Mouse (Mus musculus) heart, postnatal 25 days (tissue): ENCODE results near the gene Sec14l1. TPM values are rescaled to one million over a fixed set of nuclear protein-coding genes. Genes with fewer than 3 reads are reported as not detected.

Experiments
- DNase-seq: peaks from one replicate; pipeline ENCODE4 v3.0.0; 2022; ENCODE audit warnings: low spot score
- intact Hi-C: fragments of 180-260 bp; cut with DNase I; formaldehyde crosslinking; loops from one replicate; pipeline ENCODE4 v1.15.1; 2025
- total RNA-seq, 2 experiments: library from RNA; stranded (reverse); gene quantifications; 2 replicates each; pipeline ENCODE4 v1.2.3; 2021

Gene Sec14l1
- total RNA-seq, 2 experiments from 2014 or later, result 71.7 to 74.1 TPM

DNA sequence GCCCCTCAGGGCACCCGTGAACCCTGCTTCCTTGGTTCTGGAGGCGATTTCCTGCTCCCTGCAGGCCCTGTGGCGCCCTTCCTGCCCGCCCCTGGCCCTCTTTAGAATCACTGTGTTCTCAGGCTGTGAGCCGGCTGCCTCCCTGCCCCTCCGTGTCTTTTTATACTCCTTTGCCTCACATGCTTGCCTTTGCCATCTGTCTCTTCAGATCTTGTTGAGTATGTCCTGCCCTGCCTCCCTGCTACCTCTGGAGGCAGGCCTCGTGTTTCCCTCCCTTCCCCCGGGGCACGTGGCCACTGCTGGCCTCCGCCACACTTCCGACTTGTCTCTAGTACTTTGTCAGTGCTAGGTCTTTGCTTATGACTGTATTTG is 6.2 kb downstream of the Sec14l1 start:
- intact Hi-C loops, result no loop called here

GRCm38 (mm10) chr11:117121954-117122353 is 7.0 kb downstream of the Sec14l1 start:
- intact Hi-C loops, result no loop called here

More for the DNA sequence above, 6.2 kb downstream of the Sec14l1 start:
- no peak for DNase-seq

GRCm38 (mm10) chr11:117123418-117124085 is 8.6 kb downstream of the Sec14l1 start:
- no peak for DNase-seq
- intact Hi-C loops, result no loop called here

More at GRCm38 (mm10) chr11:117121954-117122353, 7.0 kb downstream of the Sec14l1 start:
- DNase-seq, result no peak

GRCm38 (mm10) chr11:117124539-117124938 is 9.6 kb downstream of the Sec14l1 start:
- DNase-seq, result no peak
- intact Hi-C loops, result no loop called here

DNA sequence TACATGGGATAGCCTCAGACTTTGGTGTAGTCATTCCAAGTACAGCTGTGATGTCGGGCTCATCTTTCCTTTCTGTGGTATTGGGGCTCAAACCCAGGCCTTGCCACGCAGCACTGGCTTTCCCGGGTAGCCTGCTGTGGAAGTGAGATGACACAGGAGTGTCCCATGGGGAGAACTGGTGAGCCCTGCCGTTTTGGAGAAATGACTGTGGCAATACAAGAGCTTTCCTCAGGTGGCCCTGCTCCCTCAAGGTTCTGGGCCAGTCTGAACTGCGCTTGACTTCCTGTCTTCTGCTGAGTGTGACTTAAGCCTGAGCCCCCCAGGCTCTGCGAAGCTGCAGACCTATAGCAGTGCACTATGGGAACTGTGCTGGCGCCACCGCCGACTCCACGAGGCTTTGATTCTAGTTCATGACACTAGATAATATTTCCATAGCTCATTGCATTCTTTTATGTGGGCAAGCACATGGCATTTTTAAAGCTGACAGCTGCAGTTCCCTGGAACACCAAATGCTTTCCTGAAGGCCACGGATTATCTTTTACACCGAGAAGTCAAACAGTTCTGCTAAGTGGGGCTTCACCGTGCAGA is 12.4 kb downstream of the Sec14l1 start:
- intact Hi-C loops, result no loop called here

DNA sequence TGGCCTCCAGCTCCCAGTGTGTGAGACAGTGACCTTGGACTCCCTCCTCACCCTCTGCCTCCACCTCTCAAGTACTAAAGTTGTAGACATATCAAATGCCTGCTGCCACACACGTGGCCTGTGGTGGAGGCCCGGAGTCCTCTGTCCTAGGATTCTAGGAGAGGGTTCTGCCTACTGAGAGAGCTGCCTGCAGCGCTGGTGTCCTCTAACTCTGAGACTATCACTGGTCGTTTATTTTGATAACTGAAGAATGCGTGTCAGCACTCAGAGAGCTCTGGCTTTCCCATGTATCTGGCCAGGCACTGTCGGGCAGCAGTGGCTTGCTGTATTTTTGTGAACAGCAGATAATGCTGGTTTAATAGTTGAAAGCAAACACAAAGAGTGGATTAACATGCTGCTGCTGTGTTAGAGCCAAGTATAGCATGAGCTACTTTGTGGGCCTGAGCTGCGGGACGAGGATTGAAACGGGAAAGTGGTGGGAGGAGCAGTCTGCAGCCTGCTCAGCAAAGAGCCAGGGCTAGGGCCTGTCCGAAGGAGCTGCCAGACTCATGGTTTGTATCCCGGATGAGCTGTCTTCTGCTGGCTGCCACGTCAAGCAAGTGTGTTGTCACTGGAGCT is 13.1 kb downstream of the Sec14l1 start:
- no peak for DNase-seq
- intact Hi-C loops, result no loop called here

More for the DNA sequence above, 12.4 kb downstream of the Sec14l1 start:
- no peak for DNase-seq

- intact Hi-C loops, result no loop called here
- no peak for DNase-seq
Observed at GRCm38 (mm10) chr11:117129473-117129872, 14.5 kb downstream of the Sec14l1 start.

- DNase-seq, result no peak
- intact Hi-C loops, result no loop called here
Observed at GRCm38 (mm10) chr11:117130068-117130467, 15.1 kb downstream of the Sec14l1 start.

- DNase-seq, result no peak
- intact Hi-C loops, result no loop called here
Observed at GRCm38 (mm10) chr11:117130888-117131287, 15.9 kb downstream of the Sec14l1 start.

GRCm38 (mm10) chr11:117131450-117131849 is 16.5 kb downstream of the Sec14l1 start:
- intact Hi-C loops, result no loop called here

DNA sequence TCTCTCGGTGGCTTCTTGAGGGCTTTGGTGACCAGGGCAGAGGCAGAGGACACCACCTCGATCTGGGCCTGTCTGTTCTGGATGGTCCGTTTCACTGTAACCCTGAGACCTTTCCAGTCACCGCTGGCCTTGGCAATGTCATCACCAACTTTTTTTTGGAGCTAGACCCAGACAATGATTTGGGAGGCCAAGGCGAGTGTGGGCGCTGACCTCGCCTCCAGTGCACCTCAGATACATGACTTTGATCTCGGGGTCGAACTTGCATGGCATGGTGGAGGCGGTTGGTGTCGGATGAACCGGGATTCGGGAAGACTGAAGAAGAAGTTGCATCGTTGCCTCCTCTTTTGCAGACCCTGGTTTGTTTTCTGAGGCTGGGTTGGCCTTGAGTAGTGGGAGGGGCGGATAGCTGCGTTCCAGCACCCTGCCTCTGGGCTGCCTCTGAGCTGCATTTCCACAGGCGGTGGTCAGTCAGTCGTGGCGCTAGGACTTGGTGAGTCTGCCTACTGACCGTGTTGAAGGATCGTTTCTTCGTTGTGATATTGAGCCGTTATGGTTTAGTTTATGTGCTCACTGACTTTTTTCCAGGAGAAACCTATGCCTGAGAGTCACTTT is 19.9 kb downstream of the Sec14l1 start:
- DNase-seq, result no peak
- intact Hi-C loops, result loop anchor here (2.0 kb wide), 1 partner anchor 18 kb away; no protein-coding TSS in a partner anchor

More at GRCm38 (mm10) chr11:117131450-117131849, 16.5 kb downstream of the Sec14l1 start:
- no peak for DNase-seq

DNA sequence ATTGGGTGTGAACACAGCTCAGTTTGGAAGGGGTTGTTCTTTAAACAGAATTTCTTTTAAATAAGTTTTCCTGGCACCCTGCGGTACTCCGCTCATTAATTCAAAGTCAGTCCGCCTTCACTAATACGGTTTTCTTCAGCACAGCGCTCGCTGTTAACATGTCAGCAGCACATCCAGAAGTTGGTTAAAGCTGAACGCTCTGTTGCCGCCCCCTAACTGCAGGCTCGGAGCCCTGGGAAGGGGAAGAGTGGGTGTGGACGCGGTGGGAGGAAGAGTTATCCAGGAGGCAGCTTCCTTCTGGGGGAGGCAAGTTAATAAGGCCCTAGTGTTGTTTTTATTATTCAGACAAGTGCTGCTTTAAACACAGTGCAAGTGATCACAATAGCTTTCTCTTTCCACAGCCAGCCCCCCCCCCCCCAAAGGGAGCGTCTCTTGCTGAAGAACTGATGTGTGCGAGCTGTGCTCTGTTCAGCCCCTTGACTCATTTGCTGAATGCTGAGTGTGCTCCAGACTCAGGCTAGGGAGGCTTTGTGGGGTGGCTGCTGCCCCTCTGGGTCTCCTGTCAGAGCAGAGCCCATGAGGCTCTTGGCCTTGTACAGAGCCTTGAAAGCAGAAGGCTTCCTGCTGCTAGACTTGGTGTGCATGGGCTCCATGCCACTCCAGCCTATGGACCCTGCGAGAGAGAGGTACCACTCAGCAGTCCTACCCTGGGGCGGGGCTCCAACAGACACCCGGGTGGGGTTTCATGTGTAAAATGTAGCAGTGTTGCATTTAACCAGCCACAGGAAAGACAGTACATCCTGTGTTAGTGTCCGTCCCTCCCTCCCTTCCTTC is 20.7 kb downstream of the Sec14l1 start:
- intact Hi-C loops, result loop anchor here (2.0 kb wide), 1 partner anchor 19 kb away; no protein-coding TSS in a partner anchor
- no peak for DNase-seq

- intact Hi-C loops, result no loop called here
Observed at GRCm38 (mm10) chr11:117136880-117137279, 21.9 kb downstream of the Sec14l1 start.

DNA sequence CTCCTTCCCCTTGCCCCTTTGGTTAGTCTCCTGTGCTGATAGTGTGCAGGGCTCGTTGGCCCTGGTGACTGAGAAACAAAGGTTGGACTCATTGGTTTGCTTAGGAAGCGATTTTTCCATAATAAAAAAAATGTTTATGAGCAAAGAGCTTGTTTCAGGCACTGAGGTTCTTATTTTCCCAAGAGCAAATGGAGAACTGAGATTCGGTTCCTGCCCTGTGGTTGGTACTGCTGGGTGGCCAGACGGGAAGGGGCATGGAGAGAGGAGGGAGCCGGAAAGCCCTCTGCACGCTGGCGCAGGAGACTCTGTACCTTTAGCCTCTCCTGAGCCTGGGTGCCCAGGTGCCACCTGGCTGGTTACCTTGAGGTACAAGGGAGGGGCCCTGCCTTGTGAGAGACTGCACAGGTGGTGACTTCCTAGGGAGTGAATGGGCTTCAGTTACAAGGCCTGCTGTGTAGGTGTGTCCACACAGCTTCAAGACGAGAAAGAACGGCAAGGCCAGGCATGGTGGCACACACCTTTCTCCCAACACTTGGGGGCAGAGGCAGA is 23.3 kb downstream of the Sec14l1 start:
- intact Hi-C loops, result loop anchor here (2.0 kb wide), 1 partner anchor 57 kb away; no protein-coding TSS in a partner anchor
- DNase-seq, result no peak

More at GRCm38 (mm10) chr11:117136880-117137279, 21.9 kb downstream of the Sec14l1 start:
- no peak for DNase-seq

GRCm38 (mm10) chr11:117138795-117139463 is 24.0 kb downstream of the Sec14l1 start:
- DNase-seq, result no peak
- intact Hi-C loops, result loop anchor here (2.0 kb wide), 1 partner anchor 58 kb away; no protein-coding TSS in a partner anchor

- intact Hi-C loops, result loop anchor here (5.0 kb wide), 1 partner anchor 36 kb away; no protein-coding TSS in a partner anchor
- DNase-seq, result no peak
Observed at GRCm38 (mm10) chr11:117141376-117142001, 26.5 kb downstream of the Sec14l1 start.

DNA sequence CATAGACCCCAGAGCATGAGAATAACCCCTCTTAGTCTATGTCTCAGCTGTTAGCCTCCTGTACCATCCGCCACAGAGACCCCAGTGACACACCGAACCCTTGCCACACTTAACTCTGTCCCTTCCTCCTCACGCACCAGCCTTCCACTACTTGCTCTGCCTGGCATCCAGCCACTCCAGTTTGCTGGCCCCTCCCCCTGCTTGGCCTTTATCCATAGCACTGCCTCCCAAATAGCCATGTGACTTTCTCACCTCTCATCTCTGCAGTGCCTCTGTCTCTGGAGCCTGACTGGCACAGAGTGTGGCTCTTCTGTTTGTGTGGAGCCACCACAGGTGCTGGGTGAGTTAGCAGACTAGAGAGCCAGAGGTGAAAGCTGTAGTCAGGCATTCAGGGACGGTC is 27.5 kb downstream of the Sec14l1 start:
- intact Hi-C loops, result loop anchor here (5.0 kb wide), 1 partner anchor 35 kb away; no protein-coding TSS in a partner anchor
- no peak for DNase-seq

- intact Hi-C loops, result no loop called here
Observed at GRCm38 (mm10) chr11:117145451-117146117, 30.6 kb downstream of the Sec14l1 start.

More at GRCm38 (mm10) chr11:117145451-117146117, 30.6 kb downstream of the Sec14l1 start:
- DNase-seq, result no peak
